Mouse (Mus musculus) testis, adult 2 months (tissue): Measurements from ENCODE around the gene Tigd4. TPM values are rescaled to one million over a fixed set of nuclear protein-coding genes. Genes with fewer than 3 reads are reported as not detected.

Source experiments
- H3K27ac ChIP-seq: fragments of 200-500 bp; 2 replicates; pipeline ENCODE4 v1.5.1; 2012; ENCODE audit warnings: low read depth, low read length; ENCODE audit not compliant: control insufficient read depth, insufficient read depth
- H3K27me3 ChIP-seq: fragments of 200-500 bp; 2 replicates; pipeline ENCODE4 v1.6.1; 2012; ENCODE audit warnings: mild to moderate bottlenecking, low read length, moderate library complexity; ENCODE audit not compliant: control insufficient read depth, insufficient read depth
- H3K36me3 ChIP-seq: fragments of 200-500 bp; 2 replicates; pipeline ENCODE4 v1.6.1; 2012; ENCODE audit warnings: mild to moderate bottlenecking, low read length; ENCODE audit not compliant: control insufficient read depth, insufficient read depth
- H3K4me1 ChIP-seq: fragments of 200-500 bp; 2 replicates; pipeline ENCODE4 v1.6.1; 2012; ENCODE audit warnings: low read length; ENCODE audit not compliant: control insufficient read depth, insufficient read depth
- H3K4me3 ChIP-seq: fragments of 200-500 bp; 2 replicates; pipeline ENCODE4 v1.5.1; 2012; ENCODE audit warnings: low read depth, mild to moderate bottlenecking, low read length, moderate library complexity, mixed read lengths; ENCODE audit not compliant: control insufficient read depth
- CTCF ChIP-seq: fragments of 200-500 bp; IDR thresholded peaks from 2 replicates; pipeline ENCODE4 v1.5.1; 2012; ENCODE audit warnings: low read depth, mild to moderate bottlenecking, inconsistent platforms, low read length, moderate library complexity; ENCODE audit not compliant: control insufficient read depth, insufficient read depth, insufficient replicate concordance
- POLR2A ChIP-seq: fragments of 200-500 bp; IDR thresholded peaks from 2 replicates; pipeline ENCODE4 v1.6.1; 2012; ENCODE audit warnings: low read depth, mild to moderate bottlenecking, inconsistent platforms, low read length, moderate library complexity; ENCODE audit not compliant: control insufficient read depth
- polyA plus RNA-seq: library from polyadenylated mRNA; depleted of rRNA; stranded (reverse); fragments of >200 nt; gene quantifications from 2 replicates; pipeline ENCODE4 v1.2.3, GENCODE M21; 2012

The Tigd4 gene
- polyA plus RNA-seq, 1 experiment: 0.02 TPM

- H3K27me3 ChIP-seq: no peaks in the 10 kb centered on the region
- no peak overlapping the region for H3K4me3 ChIP-seq
- H3K4me1 ChIP-seq: peaks cover 2% of the 10 kb centered on the region; the same call in 1 of the 2 replicates
- H3K27ac ChIP-seq: no peak overlapping the region
- TF ChIP-seq POLR2A (no peak), CTCF (no peak)
- H3K36me3 ChIP-seq: no peaks in the 10 kb centered on the region
Observed at GRCm38 (mm10) chr3:84570501-84570900, 22.9 kb upstream of the Tigd4 start.

- Histone ChIP-seq H3K36me3 (no peaks in the 10 kb centered on the region), H3K4me3 (no peak overlapping the region), H3K4me1 (peaks cover 9% of the 10 kb centered on the region), H3K27me3 (no peaks in the 10 kb centered on the region), H3K27ac (no peak overlapping the region)
- TF ChIP-seq POLR2A (no peak), CTCF (no peak)
Observed at GRCm38 (mm10) chr3:84580716-84581115, 12.7 kb upstream of the Tigd4 start.

- H3K27me3 ChIP-seq: no peaks in the 10 kb centered on the region
- TF ChIP-seq POLR2A (no peak), CTCF (no peak)
Observed at GRCm38 (mm10) chr3:84581696-84582022, 11.7 kb upstream of the Tigd4 start.

GRCm38 (mm10) chr3:84582023-84582912, 11.1 kb upstream of the Tigd4 start, which contains the start of gene Arfip1:
Gene Arfip1, minus strand, starts transcription at chr3:84582625.
- no peaks in the 10 kb centered on the region for H3K36me3 ChIP-seq
- H3K27ac ChIP-seq: peak within 1 kb of the TSS; percentile 98
- TF ChIP-seq CTCF (no peak), POLR2A (peak; percentile 92)
- H3K4me1 ChIP-seq: peaks cover 9% of the 10 kb centered on the region
- H3K4me3 ChIP-seq: peak within 1 kb of the TSS; percentile 100
- no peaks in the 10 kb centered on the region for H3K27me3 ChIP-seq

More at GRCm38 (mm10) chr3:84581696-84582022, 11.7 kb upstream of the Tigd4 start:
- Histone ChIP-seq H3K36me3 (no peaks in the 10 kb centered on the region), H3K27ac (peak overlapping the region; percentile 88), H3K4me3 (peak overlapping the region; percentile 100), H3K4me1 (peaks cover 9% of the 10 kb centered on the region)

- peak overlapping the region; percentile 98 for H3K27ac ChIP-seq
- H3K4me3 ChIP-seq: peak overlapping the region; percentile 100
- H3K36me3 ChIP-seq: no peaks in the 10 kb centered on the region
- peaks cover 9% of the 10 kb centered on the region for H3K4me1 ChIP-seq
- H3K27me3 ChIP-seq: no peaks in the 10 kb centered on the region
- TF ChIP-seq POLR2A: no peak
- no peak for TF ChIP-seq CTCF
Observed at GRCm38 (mm10) chr3:84582913-84583276, 10.5 kb upstream of the Tigd4 start.

- H3K36me3 ChIP-seq: no peaks in the 10 kb centered on the region
- no peaks in the 10 kb centered on the region for H3K27me3 ChIP-seq
- no peak overlapping the region for H3K4me3 ChIP-seq
- no peak overlapping the region for H3K27ac ChIP-seq
- TF ChIP-seq POLR2A (no peak), CTCF (no peak)
- H3K4me1 ChIP-seq: peaks cover 2% of the 10 kb centered on the region; the same call in 1 of the 2 replicates
Observed at GRCm38 (mm10) chr3:84586736-84587135, 6.6 kb upstream of the Tigd4 start.

- Histone ChIP-seq H3K27ac (no peak overlapping the region), H3K27me3 (no peaks in the 10 kb centered on the region), H3K4me3 (peak overlapping the region; percentile 39), H3K36me3 (no peaks in the 10 kb centered on the region), H3K4me1 (no peaks in the 10 kb centered on the region; the same call in 1 of the 2 replicates)
- no peak for TF ChIP-seq CTCF
- no peak for TF ChIP-seq POLR2A
Observed at GRCm38 (mm10) chr3:84594894-84595676, 1.7 kb downstream of the Tigd4 start.
